Mouse (Mus musculus): ENCODE measurements at regions not wholly inside any gene's neighbourhood (a gene's known extent, or its start where the extent isn't known, plus 50 kb on each side); places are given as distances from the start of the nearest gene placed in this dataset.

DNA sequence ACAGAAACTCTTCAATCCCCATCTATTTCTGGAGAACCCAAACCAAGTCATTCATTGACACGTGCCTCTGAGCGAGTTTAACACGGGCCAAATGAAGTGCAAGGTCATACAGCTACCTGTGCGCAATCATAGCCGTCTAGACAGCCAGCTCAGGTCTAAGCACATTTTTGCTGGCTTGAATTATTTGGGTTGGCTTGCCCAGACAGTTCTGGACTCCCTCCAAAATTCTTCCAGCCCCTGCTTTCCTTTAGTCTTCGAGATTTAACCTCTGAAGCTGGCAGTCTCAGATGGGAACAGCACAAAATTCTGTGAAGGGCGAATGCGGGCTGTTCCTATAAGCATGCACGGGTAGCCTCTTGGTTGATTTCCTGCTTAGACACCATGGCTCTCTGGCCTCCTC, 347.1 kb downstream of the 1500009L16Rik start:
- TF ChIP-seq CTCF (IDR thresholded peaks at IDR 0.05; ENCODE audit: low read depth), result no peak
- no peak for TF ChIP-seq EP300 (optimal IDR thresholded peaks at IDR 0.05)
